Mouse (Mus musculus) kidney, embryonic 16.5 days (tissue): Measurements from ENCODE around the gene Gm21987. TPM values are rescaled to one million over a fixed set of nuclear protein-coding genes. Genes with fewer than 3 reads are reported as not detected.
A peak's percentile ranks its signal among the peaks of the same experiment; 100 is the strongest.

ENCODE experiments used
- ATAC-seq: fragments of 200-750 bp; cut with Nextera tagmentation; 2 replicates; pipeline ENCODE4 v1.8.0; 2017; ENCODE audit warnings: moderate TSS enrichment; ENCODE audit not compliant: low FRiP score, low TSS enrichment
- H3K27ac ChIP-seq: fragments of 300-500 bp; sonication (generic); 2 replicates; pipeline ENCODE4 v1.5.1; 2014; ENCODE audit warnings: low read length
- H3K27me3 ChIP-seq: fragments of 300-500 bp; sonication (generic); 2 replicates; pipeline ENCODE4 v1.6.1; 2014; ENCODE audit warnings: low read length, control low read depth, mixed read lengths; ENCODE audit not compliant: insufficient read depth
- H3K36me3 ChIP-seq: fragments of 300-500 bp; sonication (generic); 2 replicates; pipeline ENCODE4 v1.6.1; 2014; ENCODE audit warnings: low read length, control low read depth, mixed read lengths; ENCODE audit not compliant: insufficient read depth
- H3K4me1 ChIP-seq: fragments of 300-500 bp; sonication (generic); 2 replicates; pipeline ENCODE4 v1.6.1; 2014; ENCODE audit warnings: low read length, control low read depth, mixed read lengths; ENCODE audit not compliant: insufficient read depth
- H3K4me2 ChIP-seq: fragments of 300-500 bp; sonication (generic); replicated peaks from 2 replicates; pipeline ENCODE4 v1.6.1; 2014; ENCODE audit warnings: low read depth, low read length
- H3K4me3 ChIP-seq: fragments of 300-500 bp; sonication (generic); 2 replicates; pipeline ENCODE4 v1.5.1; 2014; ENCODE audit warnings: mild to moderate bottlenecking, low read length
- H3K9ac ChIP-seq: fragments of 300-500 bp; sonication (generic); replicated peaks from 2 replicates; pipeline ENCODE4 v1.6.1; 2014; ENCODE audit warnings: low read length
- H3K9me3 ChIP-seq: fragments of 300-500 bp; sonication (generic); 2 replicates; pipeline ENCODE4 v1.6.1; 2016; ENCODE audit warnings: low read length, control low read depth
- WGBS: fragments of 180-500 bp; shearing (Covaris S2); extraction: QIAGEN DNeasy Blood & Tissue Kit; methylation state at CpG from one replicate; pipeline ENCODE4 v1.1.7; 2014; 5-methylcytosine and 5-hydroxymethylcytosine counted together
- polyA plus RNA-seq: library from polyadenylated mRNA; unstranded; fragments of >200 nt; fragmentation: Nextera tagmentation; extraction: Ambion mirVana; gene quantifications from 2 replicates; pipeline ENCODE4 v1.2.1, GENCODE M21; 2015

Gene Gm21987
- polyA plus RNA-seq, 1 experiment from 2014 or later: not detected

- Histone ChIP-seq H3K9me3 (no peaks in the 10 kb centered on the region), H3K4me2 (no peak overlapping the region), H3K36me3 (no peaks in the 10 kb centered on the region), H3K4me1 (no peaks in the 10 kb centered on the region), H3K4me3 (no peak overlapping the region), H3K9ac (no peak overlapping the region), H3K27me3 (no peaks in the 10 kb centered on the region), H3K27ac (no peak overlapping the region)
- ATAC-seq: peak; percentile 51; the same call in 1 of the 2 replicates
- WGBS: 90% methylated on average over 7 of the region's 7 CpGs
These were observed 22.2 kb downstream of the Gm21987 start for GRCm38 (mm10) chr16:38369000-38369399.

- Histone ChIP-seq H3K4me1 (no peaks in the 10 kb centered on the region), H3K4me2 (no peak overlapping the region), H3K27ac (no peak overlapping the region), H3K9ac (no peak overlapping the region), H3K36me3 (no peaks in the 10 kb centered on the region), H3K27me3 (no peaks in the 10 kb centered on the region), H3K9me3 (no peaks in the 10 kb centered on the region), H3K4me3 (no peak overlapping the region)
- WGBS: 87% methylated on average over 8 of the region's 8 CpGs
- ATAC-seq: no peak
These were observed 22.6 kb downstream of the Gm21987 start for GRCm38 (mm10) chr16:38369431-38369830.

GRCm38 (mm10) chr16:38369992-38370484 lies 23.2 kb downstream of the Gm21987 start:
- H3K9ac ChIP-seq: no peak overlapping the region
- no peaks in the 10 kb centered on the region for H3K36me3 ChIP-seq
- WGBS: 79% methylated on average over 4 of the region's 4 CpGs
- no peaks in the 10 kb centered on the region for H3K9me3 ChIP-seq
- no peaks in the 10 kb centered on the region for H3K27me3 ChIP-seq
- H3K4me2 ChIP-seq: no peak overlapping the region
- no peak overlapping the region for H3K4me3 ChIP-seq
- no peak overlapping the region for H3K27ac ChIP-seq
- no peak for ATAC-seq
- H3K4me1 ChIP-seq: no peaks in the 10 kb centered on the region

GRCm38 (mm10) chr16:38370633-38371374 lies 24.0 kb downstream of the Gm21987 start:
- no peak overlapping the region for H3K4me2 ChIP-seq
- H3K9me3 ChIP-seq: no peaks in the 10 kb centered on the region
- no peak overlapping the region for H3K27ac ChIP-seq
- no peak for ATAC-seq
- H3K9ac ChIP-seq: no peak overlapping the region
- no peaks in the 10 kb centered on the region for H3K27me3 ChIP-seq
- no peak overlapping the region for H3K4me3 ChIP-seq
- WGBS: 64% methylated on average over 8 of the region's 8 CpGs
- no peaks in the 10 kb centered on the region for H3K4me1 ChIP-seq
- no peaks in the 10 kb centered on the region for H3K36me3 ChIP-seq

GRCm38 (mm10) chr16:38371705-38372296 lies 25.0 kb downstream of the Gm21987 start:
- Histone ChIP-seq H3K4me3 (no peak overlapping the region), H3K9ac (no peak overlapping the region), H3K27ac (no peak overlapping the region), H3K4me1 (peaks cover 3% of the 10 kb centered on the region; the same call in 1 of the 2 replicates), H3K36me3 (no peaks in the 10 kb centered on the region), H3K4me2 (no peak overlapping the region), H3K9me3 (no peaks in the 10 kb centered on the region), H3K27me3 (no peaks in the 10 kb centered on the region)
- no peak for ATAC-seq
- 75% methylated on average over 15 of the region's 15 CpGs for WGBS

GRCm38 (mm10) chr16:38372876-38373275 lies 26.0 kb downstream of the Gm21987 start:
- 87% methylated on average over 4 of the region's 4 CpGs for WGBS
- H3K9me3 ChIP-seq: no peaks in the 10 kb centered on the region
- no peak overlapping the region for H3K9ac ChIP-seq

GRCm38 (mm10) chr16:38373439-38373838 lies 26.6 kb downstream of the Gm21987 start:
- peaks cover 6% of the 10 kb centered on the region; the same call in 1 of the 2 replicates for H3K4me1 ChIP-seq
- ATAC-seq: no peak
- 85% methylated on average over 10 of the region's 10 CpGs for WGBS
- no peak overlapping the region for H3K4me3 ChIP-seq
- H3K9me3 ChIP-seq: no peaks in the 10 kb centered on the region
- no peak overlapping the region for H3K27ac ChIP-seq
- no peaks in the 10 kb centered on the region for H3K27me3 ChIP-seq
- H3K36me3 ChIP-seq: no peaks in the 10 kb centered on the region
- H3K9ac ChIP-seq: no peak overlapping the region
- H3K4me2 ChIP-seq: no peak overlapping the region

More at GRCm38 (mm10) chr16:38372876-38373275, 26.0 kb downstream of the Gm21987 start:
- Histone ChIP-seq H3K27me3 (no peaks in the 10 kb centered on the region), H3K4me3 (no peak overlapping the region), H3K4me1 (peaks cover 6% of the 10 kb centered on the region; the same call in 1 of the 2 replicates), H3K27ac (no peak overlapping the region), H3K36me3 (no peaks in the 10 kb centered on the region), H3K4me2 (no peak overlapping the region)
- no peak for ATAC-seq

- Histone ChIP-seq H3K9ac (no peak overlapping the region), H3K27me3 (no peaks in the 10 kb centered on the region), H3K4me1 (peaks cover 6% of the 10 kb centered on the region; the same call in 1 of the 2 replicates), H3K4me2 (no peak overlapping the region), H3K27ac (no peak overlapping the region), H3K9me3 (no peaks in the 10 kb centered on the region), H3K36me3 (no peaks in the 10 kb centered on the region), H3K4me3 (no peak overlapping the region)
- ATAC-seq: no peak
- WGBS: 91% methylated on average over 16 of the region's 16 CpGs
These were observed 27.1 kb downstream of the Gm21987 start for GRCm38 (mm10) chr16:38373941-38374340.

GRCm38 (mm10) chr16:38374379-38375140 lies 27.7 kb downstream of the Gm21987 start:
- Histone ChIP-seq H3K36me3 (no peaks in the 10 kb centered on the region), H3K4me3 (no peak overlapping the region), H3K27ac (no peak overlapping the region), H3K27me3 (no peaks in the 10 kb centered on the region), H3K9me3 (no peaks in the 10 kb centered on the region), H3K9ac (no peak overlapping the region), H3K4me2 (no peak overlapping the region), H3K4me1 (peaks cover 6% of the 10 kb centered on the region; the same call in 1 of the 2 replicates)
- WGBS: 76% methylated on average over 10 of the region's 10 CpGs
- ATAC-seq: no peak
